Mouse (Mus musculus) layer of hippocampus, postnatal 10 days (tissue): Measurements from ENCODE around the gene Vmn1r139. TPM values are rescaled to one million over a fixed set of nuclear protein-coding genes. Genes with fewer than 3 reads are reported as not detected.
"Not testable (repeated sequence)": the region's sequence is repeated elsewhere in the genome, so short reads cannot be mapped to it uniquely, and the experiment has no call there.

ENCODE experiments used
- DNase-seq, 2 experiments: peaks; one replicate each; pipeline ENCODE4 v3.0.0; 2021; ENCODE audit warnings: low spot score in 2 of 2
- long read RNA-seq: library from polyadenylated mRNA; stranded (forward); transcript quantifications from one replicate; pipeline ENCODE4 v2.0.0, GENCODE M21; 2023
- total RNA-seq, 2 experiments: library from RNA; stranded (reverse); gene quantifications; 2 replicates each; pipeline ENCODE4 v1.2.3; 2021

The Vmn1r139 gene
- not detected for total RNA-seq
- long read RNA-seq, result 0 reads

GRCm38 (mm10) chr7:22068757-22069156 lies at the start of gene Vmn1r139:
Gene Vmn1r139, plus strand, starts transcription at chr7:22069057.
- DNase-seq, result not testable (repeated sequence)

- not testable (repeated sequence) for DNase-seq
These were observed 40.1 kb upstream of the Vmn1r139 start, which contains the start of gene Vmn1r138 for GRCm38 (mm10) chr7:22028797-22029196. Gene Vmn1r138, minus strand, starts transcription at chr7:22028897.

- DNase-seq, result not testable (repeated sequence)
These were observed 12.7 kb upstream of the Vmn1r139 start, which contains the start of gene Gm6176 for GRCm38 (mm10) chr7:22056205-22056604. Gene Gm6176, minus strand, starts transcription at chr7:22056305.

- DNase-seq, result not testable (repeated sequence)
These were observed 49.3 kb downstream of the Vmn1r139 start, which contains the start of gene Gm16451 for GRCm38 (mm10) chr7:22118145-22118544. Gene Gm16451, minus strand, starts transcription at chr7:22118245.

GRCm38 (mm10) chr7:22134641-22135040 lies 65.8 kb downstream of the Vmn1r139 start, which contains the start of gene Gm10666:
Gene Gm10666, minus strand, starts transcription at chr7:22134741.
- not testable (repeated sequence) for DNase-seq

Other genes with a start within 250 kb of the Vmn1r139 start
- not detected for gene Vmn1r135, start 236.7 kb upstream of the Vmn1r139 start, total RNA-seq
- not detected for gene Gm5725, start 224.8 kb upstream of the Vmn1r139 start, total RNA-seq
- gene Gm5891, start 147.8 kb upstream of the Vmn1r139 start, total RNA-seq, result not detected
- not detected for gene Vmn1r137, start 74.5 kb upstream of the Vmn1r139 start, total RNA-seq
- gene Vmn1r138, start 40.2 kb upstream of the Vmn1r139 start, total RNA-seq, result not detected
- not detected for gene Gm6176, start 12.8 kb upstream of the Vmn1r139 start, total RNA-seq
- gene Gm16451, start 49.2 kb downstream of the Vmn1r139 start, total RNA-seq, result not detected
- gene Gm10666, start 65.7 kb downstream of the Vmn1r139 start, total RNA-seq, result not detected
- not detected for gene Vmn1r142, start 95.0 kb downstream of the Vmn1r139 start, total RNA-seq
- gene Vmn1r143, start 120.3 kb downstream of the Vmn1r139 start, total RNA-seq, result not detected
- not detected for gene Gm8653, start 132.2 kb downstream of the Vmn1r139 start, total RNA-seq
- not detected for gene Gm8453, start 160.4 kb downstream of the Vmn1r139 start, total RNA-seq